8 mouse cellular contexts compared by ENCODE assay signal in the genomic region with DNA sequence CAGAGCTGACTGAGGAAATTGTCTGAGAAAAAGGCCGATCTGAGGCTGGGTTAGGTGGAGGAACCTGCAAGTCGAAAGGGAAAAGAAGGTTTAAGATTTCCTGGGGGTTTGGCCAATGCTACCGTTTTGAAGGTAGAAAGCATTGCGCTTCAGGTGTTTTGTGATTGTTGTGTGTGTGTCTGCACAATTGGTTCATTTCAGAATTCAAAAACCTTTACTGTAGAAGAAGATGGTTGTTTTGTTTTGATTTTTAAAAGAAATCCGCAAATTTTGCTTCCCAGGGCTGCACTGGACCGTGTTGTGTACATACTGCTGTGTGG. TPM values are rescaled to one million over a fixed set of nuclear protein-coding genes. Genes with fewer than 3 reads are reported as not detected.
A peak's percentile ranks its signal among the peaks of the same experiment; 100 is the strongest.
DNase-seq lines count a peak whose midpoint lies in the region; ATAC-seq lines count a peak whose summit lies in the region.

No protein-coding gene starts in this region.

- H3K27me3 ChIP-seq in lung, embryonic 15.5 days = no peaks in the 10 kb centered on the region
- no peaks in the 10 kb centered on the region for H3K27me3 ChIP-seq in embryonic facial prominence, embryonic 11.5 days (ENCODE audit: control insufficient read depth, insufficient read depth, low read length)
- no peaks in the 10 kb centered on the region for H3K27me3 ChIP-seq in intestine, embryonic 15.5 days (replicated peaks)
- H3K27me3 ChIP-seq in neural tube, embryonic 14.5 days (ENCODE audit: control insufficient read depth, insufficient read depth, low read length) = no peaks in the 10 kb centered on the region

- peak overlapping the region; percentile 84 for H3K9ac ChIP-seq in lung, embryonic 15.5 days
- peak overlapping the region; percentile 89 for H3K9ac ChIP-seq in embryonic facial prominence, embryonic 11.5 days (replicated peaks; ENCODE audit: low read length)
- peak overlapping the region; percentile 95 for H3K9ac ChIP-seq in intestine, embryonic 15.5 days
- H3K9ac ChIP-seq in neural tube, embryonic 14.5 days (replicated peaks; ENCODE audit: low read depth, low read length) = peak overlapping the region; percentile 92

- H3K4me2 ChIP-seq in lung, embryonic 15.5 days = peak overlapping the region; percentile 80
- H3K4me2 ChIP-seq in embryonic facial prominence, embryonic 11.5 days (ENCODE audit: low read depth, low read length) = peak overlapping the region; percentile 91
- H3K4me2 ChIP-seq in intestine, embryonic 15.5 days (replicated peaks) = peak overlapping the region; percentile 90
- H3K4me2 ChIP-seq in neural tube, embryonic 14.5 days (ENCODE audit: low read depth, low read length) = peak overlapping the region; percentile 100

- H3K9me3 ChIP-seq in lung, embryonic 15.5 days = no peaks in the 10 kb centered on the region
- H3K9me3 ChIP-seq in embryonic facial prominence, embryonic 11.5 days (replicated peaks; ENCODE audit: control insufficient read depth, low read length) = no peaks in the 10 kb centered on the region
- no peaks in the 10 kb centered on the region for H3K9me3 ChIP-seq in intestine, embryonic 15.5 days
- no peaks in the 10 kb centered on the region for H3K9me3 ChIP-seq in neural tube, embryonic 14.5 days (ENCODE audit: control insufficient read depth, low read length)

- no peak for DNase-seq in lung, postnatal 14 days
- no peak for DNase-seq in embryonic facial prominence, embryonic 11.5 days (ENCODE audit: low spot score)
- no peak for DNase-seq in retina, embryonic 14.5 days (ENCODE audit: low spot score)
- no peak for DNase-seq in cerebellum, adult 9-11 months

- peak overlapping the region; percentile 81 for H3K4me3 ChIP-seq in lung, embryonic 15.5 days
- H3K4me3 ChIP-seq in embryonic facial prominence, embryonic 11.5 days (ENCODE audit: low read depth, low read length) = peak overlapping the region; percentile 75
- peak overlapping the region; percentile 82 for H3K4me3 ChIP-seq in intestine, embryonic 15.5 days (replicated peaks)
- peak overlapping the region; percentile 76 for H3K4me3 ChIP-seq in neural tube, embryonic 14.5 days (ENCODE audit: low read depth, low read length)

- no peaks in the 10 kb centered on the region for H3K36me3 ChIP-seq in lung, embryonic 15.5 days
- no peaks in the 10 kb centered on the region for H3K36me3 ChIP-seq in embryonic facial prominence, embryonic 11.5 days (replicated peaks; ENCODE audit: control insufficient read depth, insufficient read depth, low read depth, low read length)
- H3K36me3 ChIP-seq in intestine, embryonic 15.5 days = no peaks in the 10 kb centered on the region
- H3K36me3 ChIP-seq in neural tube, embryonic 14.5 days (ENCODE audit: control insufficient read depth, insufficient read depth, low read length) = no peaks in the 10 kb centered on the region

- H3K4me1 ChIP-seq in lung, embryonic 15.5 days = peaks cover 41% of the 10 kb centered on the region
- H3K4me1 ChIP-seq in embryonic facial prominence, embryonic 11.5 days (ENCODE audit: control insufficient read depth, insufficient read depth, low read length) = peaks cover 8% of the 10 kb centered on the region; the same call in 1 of the 2 replicates
- H3K4me1 ChIP-seq in intestine, embryonic 15.5 days (replicated peaks) = peaks cover 20% of the 10 kb centered on the region
- H3K4me1 ChIP-seq in neural tube, embryonic 14.5 days (ENCODE audit: control insufficient read depth, insufficient read depth, low read length) = peaks cover 36% of the 10 kb centered on the region

- WGBS in lung, embryonic 15.5 days = 1% methylated on average over 6 of the region's 6 CpGs
- 1% methylated on average over 6 of the region's 6 CpGs for WGBS in embryonic facial prominence, embryonic 11.5 days
- 1% methylated on average over 6 of the region's 6 CpGs for WGBS in intestine, embryonic 15.5 days
- 0% methylated on average over 6 of the region's 6 CpGs for WGBS in neural tube, embryonic 14.5 days

- ATAC-seq in lung, embryonic 15.5 days (ENCODE audit: borderline replicate concordance, extremely low read depth, low FRiP score, low TSS enrichment) = no peak
- ATAC-seq in embryonic facial prominence, embryonic 11.5 days (replicated peaks; ENCODE audit: insufficient number of reproducible peaks, low FRiP score, low TSS enrichment, low read depth) = no peak
- no peak for ATAC-seq in intestine, embryonic 15.5 days
- no peak for ATAC-seq in neural tube, embryonic 14.5 days (ENCODE audit: low read depth)
- no peak for ATAC-seq in monocyte, adult 5-6 weeks (replicated peaks; ENCODE audit: insufficient number of reproducible peaks, low FRiP score, low TSS enrichment, poor library complexity, severe bottlenecking)

- peak overlapping the region; percentile 91 for H3K27ac ChIP-seq in lung, embryonic 15.5 days
- H3K27ac ChIP-seq in embryonic facial prominence, embryonic 11.5 days (replicated peaks; ENCODE audit: low read depth, low read length) = peak overlapping the region; percentile 86
- H3K27ac ChIP-seq in intestine, embryonic 15.5 days = peak overlapping the region; percentile 93
- peak overlapping the region; percentile 91 for H3K27ac ChIP-seq in neural tube, embryonic 14.5 days (ENCODE audit: low read depth, low read length)

RNA-seq across cellular contexts. Expression of gene Arhgef11, which starts 0.4 kb away (rescaled TPM):
- polyA plus RNA-seq in lung, embryonic 15.5 days (2015; fragmentation: Nextera tagmentation; extraction: Ambion mirVana) = 18.0 TPM in 2 replicates
- 11.7 and 13.6 TPM in 2 replicates for polyA plus RNA-seq in embryonic facial prominence, embryonic 11.5 days (2014; fragmentation: Nextera tagmentation; extraction: Ambion mirVana)
- 13.7 and 14.4 TPM in 2 replicates for polyA plus RNA-seq in intestine, embryonic 15.5 days (2015; fragmentation: Nextera tagmentation; extraction: Ambion mirVana)
- polyA plus RNA-seq in neural tube, embryonic 14.5 days (2014; fragmentation: Nextera tagmentation; extraction: Ambion mirVana) = 27.1 and 28.6 TPM in 2 replicates
- 13.0 to 19.2 TPM (median 17.0 TPM) in 3 replicates for total RNA-seq in monocyte, adult 5-6 weeks (2017)
